Mouse (Mus musculus): Measurements from ENCODE around the gene Ccr7.

- no peak for TF ChIP-seq POLR2A (IDR thresholded peaks at IDR 0.05; ENCODE audit: borderline replicate concordance, extremely low read depth, low read depth, low read length)
- TF ChIP-seq CTCF (IDR thresholded peaks at IDR 0.05; ENCODE audit: insufficient read depth, low read length), result no peak
These were observed 5.4 kb upstream of the Ccr7 start for GRCm38 (mm10) chr11:99160228-99160627.

Measured in lung, adult 2 months (tissue).